Mouse (Mus musculus): ENCODE measurements at regions not wholly inside any gene's neighbourhood (a gene's known extent, or its start where the extent isn't known, plus 50 kb on each side); places are given as distances from the start of the nearest gene placed in this dataset. TPM values are rescaled to one million over a fixed set of nuclear protein-coding genes. Genes with fewer than 3 reads are reported as not detected.

GRCm38 (mm10) chr19:35302723-35303270, 380.6 kb downstream of the Kif20b start:
- WGBS, result 77% methylated on average over 3 of the region's 3 CpGs
- no peak for ATAC-seq (ENCODE audit: low FRiP score)
- H3K9ac ChIP-seq, result no peak overlapping the region
- H3K4me3 ChIP-seq (replicated peaks), result no peak overlapping the region
- H3K36me3 ChIP-seq (replicated peaks), result no peaks in the 10 kb centered on the region
- no peak overlapping the region for H3K4me2 ChIP-seq
- no peaks in the 10 kb centered on the region for H3K27me3 ChIP-seq
- H3K9me3 ChIP-seq, result no peaks in the 10 kb centered on the region
- no peaks in the 10 kb centered on the region for H3K4me1 ChIP-seq
- no peak overlapping the region for H3K27ac ChIP-seq

Small RNA genes lying in the stretch of these regions (microRNA-seq; reads per million reads assigned to microRNA genes)
- gene Gm23075, result not detected
